Mouse (Mus musculus): Measurements from ENCODE around the gene Klhl3. TPM values are rescaled to one million over a fixed set of nuclear protein-coding genes. Genes with fewer than 3 reads are reported as not detected.

The Klhl3 gene
- total and polyA plus RNA-seq, 2 experiments from 2014 or later = 5.6 to 7.4 TPM

DNA sequence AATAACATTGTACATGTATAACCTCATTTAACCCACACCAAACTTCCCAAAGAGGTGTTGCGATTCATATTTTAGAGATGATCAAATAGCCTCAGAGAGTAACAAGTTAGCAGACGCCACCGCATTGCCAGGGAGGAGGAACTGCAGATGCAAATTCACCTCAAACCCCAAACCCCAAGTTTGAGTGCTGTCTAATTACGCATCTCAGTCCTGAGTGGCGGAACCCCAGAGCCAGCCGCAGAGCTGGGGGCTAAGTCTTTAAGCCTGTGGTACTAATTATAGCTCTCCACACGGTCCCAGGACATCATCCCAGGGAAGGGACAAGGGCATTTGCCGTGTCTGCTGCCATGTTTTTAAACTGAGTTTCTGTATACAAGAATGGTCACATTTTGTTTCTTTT lies 75.9 kb downstream of the Klhl3 start:
- peak overlapping the region; percentile 30 for H3K27ac ChIP-seq (ENCODE audit: low read depth)
- no peak overlapping the region for H3K9ac ChIP-seq (replicated peaks; ENCODE audit: low read depth, low read length)

DNA sequence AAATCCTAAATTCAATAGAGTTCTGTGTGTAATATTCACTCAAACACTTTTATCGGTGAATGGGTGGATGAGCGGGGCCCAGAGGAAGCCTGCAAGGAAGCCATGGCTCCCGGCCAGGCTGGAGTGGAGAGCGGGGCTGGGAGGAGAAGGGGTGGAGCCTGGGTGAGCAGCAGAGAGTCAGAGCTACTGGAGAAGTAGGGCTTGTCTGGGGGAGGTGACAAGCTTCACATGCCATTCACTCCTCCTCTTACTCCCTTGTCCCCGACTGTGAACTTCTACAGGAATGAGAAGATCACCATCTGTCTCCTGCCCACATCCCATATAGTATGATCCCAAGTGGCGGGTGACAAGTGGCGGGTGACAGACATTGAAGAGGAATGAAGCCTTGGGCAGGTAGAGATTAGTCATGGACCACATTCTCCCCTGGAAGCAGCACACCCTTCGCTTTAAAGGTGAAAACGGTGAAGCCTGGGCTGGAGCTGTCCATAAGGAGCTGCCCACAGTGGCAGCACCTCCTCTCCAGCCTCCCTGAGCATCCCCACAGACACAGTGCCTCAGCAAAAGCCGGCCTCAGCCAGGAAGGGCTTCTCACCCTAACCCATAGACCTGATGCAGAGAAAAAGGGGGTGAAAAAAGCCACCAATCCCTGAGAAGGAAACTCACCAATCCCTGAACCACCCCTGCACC lies 77.8 kb downstream of the Klhl3 start:
- Histone ChIP-seq H3K4me2 (ENCODE audit: low read depth, low read length) (no peak overlapping the region), H3K9me3 (replicated peaks; ENCODE audit: control insufficient read depth, low read length) (no peaks in the 10 kb centered on the region), H3K36me3 (replicated peaks; ENCODE audit: control insufficient read depth, insufficient read depth, low read length) (no peaks in the 10 kb centered on the region), H3K27me3 (ENCODE audit: control insufficient read depth, insufficient read depth, low read length) (no peaks in the 10 kb centered on the region), H3K4me1 (ENCODE audit: control insufficient read depth, insufficient read depth) (peaks cover 24% of the 10 kb centered on the region), H3K9ac (replicated peaks; ENCODE audit: low read depth, low read length) (no peak overlapping the region), H3K27ac (ENCODE audit: low read depth) (peak overlapping the region; percentile 49; the same call in 1 of the 2 replicates), H3K4me3 (ENCODE audit: low read depth, low read length) (no peak overlapping the region)
- ATAC-seq (ENCODE audit: insufficient read depth, low read depth) = peak; percentile 87
- 23% methylated on average over 10 of the region's 10 CpGs for WGBS
- peak; percentile 89 for DNase-seq (ENCODE audit: low spot score)
- TF ChIP-seq CTCF (IDR thresholded peaks at IDR 0.05; ENCODE audit: low read depth) = no peak
- TF ChIP-seq EP300 (IDR thresholded peaks at IDR 0.05; ENCODE audit: low read depth) = no peak

More for the DNA sequence above, 75.9 kb downstream of the Klhl3 start:
- no peaks in the 10 kb centered on the region for H3K36me3 ChIP-seq (replicated peaks; ENCODE audit: control insufficient read depth, insufficient read depth, low read length)
- TF ChIP-seq EP300 (IDR thresholded peaks at IDR 0.05; ENCODE audit: low read depth) (no peak), CTCF (IDR thresholded peaks at IDR 0.05; ENCODE audit: low read depth) (no peak)
- no peaks in the 10 kb centered on the region for H3K9me3 ChIP-seq (replicated peaks; ENCODE audit: control insufficient read depth, low read length)
- H3K4me1 ChIP-seq (ENCODE audit: control insufficient read depth, insufficient read depth) = peaks cover 24% of the 10 kb centered on the region
- 54% methylated on average over 8 of the region's 8 CpGs for WGBS
- no peak overlapping the region for H3K4me3 ChIP-seq (ENCODE audit: low read depth, low read length)
- DNase-seq (ENCODE audit: low spot score) (peak; percentile 23), ATAC-seq (ENCODE audit: insufficient read depth, low read depth) (no peak)
- no peak overlapping the region for H3K4me2 ChIP-seq (ENCODE audit: low read depth, low read length)
- no peaks in the 10 kb centered on the region for H3K27me3 ChIP-seq (ENCODE audit: control insufficient read depth, insufficient read depth, low read length)

DNA sequence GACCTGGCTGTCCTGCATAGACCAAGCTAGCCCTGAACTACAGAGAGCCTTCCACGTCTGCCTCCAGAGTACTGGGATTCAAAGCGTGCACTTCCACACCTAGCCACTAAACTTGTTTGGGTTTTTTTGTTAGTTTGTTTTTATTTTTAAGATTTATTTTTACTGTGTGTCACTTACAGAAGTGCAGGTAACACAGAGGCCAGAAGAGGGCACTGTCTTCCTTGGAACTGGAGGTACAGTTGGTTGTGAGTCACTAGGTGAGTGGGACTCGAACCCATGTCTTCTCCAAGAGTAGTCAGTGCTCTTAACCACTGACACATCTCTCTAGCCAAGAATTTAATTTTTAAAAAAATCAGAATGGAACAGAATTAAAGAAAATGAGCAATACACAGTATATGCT lies 78.4 kb downstream of the Klhl3 start:
- no peak overlapping the region for H3K4me2 ChIP-seq (ENCODE audit: low read depth, low read length)
- H3K27ac ChIP-seq (ENCODE audit: low read depth) = peak overlapping the region; percentile 49; the same call in 1 of the 2 replicates
- DNase-seq (ENCODE audit: low spot score) = no peak

DNA sequence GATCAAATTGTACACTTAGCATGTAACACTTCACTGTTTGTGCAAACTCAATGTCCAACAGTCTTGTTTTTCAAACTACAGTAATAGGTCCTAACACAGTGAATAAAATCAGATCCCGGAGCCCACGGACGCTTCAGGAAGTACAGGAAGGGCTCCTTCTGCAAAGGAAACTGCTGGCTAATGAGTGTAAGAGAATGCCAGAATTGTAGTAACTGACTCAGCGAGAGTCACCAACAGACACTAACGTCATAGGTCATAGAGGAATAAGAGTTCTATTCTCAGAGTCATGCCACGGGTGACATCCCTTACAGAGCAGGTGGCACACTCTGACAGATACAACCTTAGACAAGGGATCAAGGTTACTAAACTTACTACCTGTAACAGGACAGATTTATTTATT lies 78.9 kb downstream of the Klhl3 start:
- Histone ChIP-seq H3K4me2 (ENCODE audit: low read depth, low read length) (no peak overlapping the region), H3K27ac (ENCODE audit: low read depth) (peak overlapping the region; percentile 49; the same call in 1 of the 2 replicates), H3K4me1 (ENCODE audit: control insufficient read depth, insufficient read depth) (peaks cover 24% of the 10 kb centered on the region), H3K9ac (replicated peaks; ENCODE audit: low read depth, low read length) (no peak overlapping the region), H3K9me3 (replicated peaks; ENCODE audit: control insufficient read depth, low read length) (no peaks in the 10 kb centered on the region), H3K27me3 (ENCODE audit: control insufficient read depth, insufficient read depth, low read length) (no peaks in the 10 kb centered on the region), H3K36me3 (replicated peaks; ENCODE audit: control insufficient read depth, insufficient read depth, low read length) (no peaks in the 10 kb centered on the region; the same call in 1 of the 2 replicates), H3K4me3 (ENCODE audit: low read depth, low read length) (no peak overlapping the region)
- no peak for ATAC-seq (ENCODE audit: insufficient read depth, low read depth)
- WGBS = 62% methylated on average over 6 of the region's 6 CpGs
- DNase-seq (ENCODE audit: low spot score) = peak; percentile 58
- TF ChIP-seq EP300 (IDR thresholded peaks at IDR 0.05; ENCODE audit: low read depth) (no peak), CTCF (IDR thresholded peaks at IDR 0.05; ENCODE audit: low read depth) (no peak)

More for the DNA sequence above, 78.4 kb downstream of the Klhl3 start:
- no peaks in the 10 kb centered on the region for H3K27me3 ChIP-seq (ENCODE audit: control insufficient read depth, insufficient read depth, low read length)
- H3K9me3 ChIP-seq (replicated peaks; ENCODE audit: control insufficient read depth, low read length) = no peaks in the 10 kb centered on the region
- H3K9ac ChIP-seq (replicated peaks; ENCODE audit: low read depth, low read length) = no peak overlapping the region
- no peak for TF ChIP-seq EP300 (IDR thresholded peaks at IDR 0.05; ENCODE audit: low read depth)
- no peak for TF ChIP-seq CTCF (IDR thresholded peaks at IDR 0.05; ENCODE audit: low read depth)
- H3K36me3 ChIP-seq (replicated peaks; ENCODE audit: control insufficient read depth, insufficient read depth, low read length) = no peaks in the 10 kb centered on the region; the same call in 1 of the 2 replicates
- 87% methylated on average over 3 of the region's 3 CpGs for WGBS
- ATAC-seq (ENCODE audit: insufficient read depth, low read depth) = no peak
- H3K4me1 ChIP-seq (ENCODE audit: control insufficient read depth, insufficient read depth) = peaks cover 24% of the 10 kb centered on the region
- H3K4me3 ChIP-seq (ENCODE audit: low read depth, low read length) = no peak overlapping the region

DNA sequence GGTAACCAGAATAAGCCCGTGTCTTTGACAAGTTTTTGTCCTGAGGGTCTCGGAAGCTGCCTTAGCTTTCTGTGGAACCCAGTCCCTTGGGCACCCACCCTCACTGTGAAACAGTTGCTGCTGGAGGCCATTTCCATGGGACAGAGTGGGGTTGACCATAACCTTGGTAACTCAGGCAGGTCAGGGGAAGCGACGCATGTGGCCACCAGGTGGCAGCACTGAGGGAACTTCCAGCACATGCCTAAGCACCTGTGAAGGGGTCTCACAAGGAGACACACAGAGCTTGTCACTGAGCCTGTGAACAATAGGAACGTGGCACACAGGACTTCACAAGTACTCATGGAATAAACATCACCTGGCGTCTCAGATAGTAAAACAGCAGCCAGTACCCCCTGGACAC lies 81.6 kb downstream of the Klhl3 start:
- 39% methylated on average over 6 of the region's 6 CpGs for WGBS
- DNase-seq (ENCODE audit: low spot score) (peak; percentile 39), ATAC-seq (ENCODE audit: insufficient read depth, low read depth) (peak; percentile 61)
- Histone ChIP-seq H3K9ac (replicated peaks; ENCODE audit: low read depth, low read length) (no peak overlapping the region), H3K27ac (ENCODE audit: low read depth) (no peak overlapping the region), H3K36me3 (replicated peaks; ENCODE audit: control insufficient read depth, insufficient read depth, low read length) (no peaks in the 10 kb centered on the region; the same call in 1 of the 2 replicates), H3K9me3 (replicated peaks; ENCODE audit: control insufficient read depth, low read length) (no peaks in the 10 kb centered on the region), H3K4me1 (ENCODE audit: control insufficient read depth, insufficient read depth) (peaks cover 15% of the 10 kb centered on the region), H3K4me3 (ENCODE audit: low read depth, low read length) (no peak overlapping the region), H3K27me3 (ENCODE audit: control insufficient read depth, insufficient read depth, low read length) (no peaks in the 10 kb centered on the region), H3K4me2 (ENCODE audit: low read depth, low read length) (no peak overlapping the region)
- no peak for TF ChIP-seq EP300 (IDR thresholded peaks at IDR 0.05; ENCODE audit: low read depth)
- peak; percentile 80 for TF ChIP-seq CTCF (IDR thresholded peaks at IDR 0.05; ENCODE audit: low read depth)

Measured in heart, postnatal 0 days (tissue).